Mouse (Mus musculus) heart, adult 2 months (tissue): ENCODE measurements at regions not wholly inside any gene's neighbourhood (a gene's known extent, or its start where the extent isn't known, plus 50 kb on each side); places are given as distances from the start of the nearest gene placed in this dataset.

ENCODE experiments used
- CTCF ChIP-seq: fragments of 200-600 bp; IDR thresholded peaks from 2 replicates; pipeline ENCODE4 v1.8.1; 2022; ENCODE audit warnings: antibody characterized with exemption, mild to moderate bottlenecking, moderate library complexity
- EP300 ChIP-seq: fragments of 200-500 bp; IDR thresholded peaks from 2 replicates; pipeline ENCODE4 v1.6.1; 2011; ENCODE audit warnings: low read depth, low read length, control low read depth; ENCODE audit not compliant: insufficient read depth
- POLR2A ChIP-seq: fragments of 200-500 bp; IDR thresholded peaks from 2 replicates; pipeline ENCODE4 v1.6.1; 2011; ENCODE audit warnings: mild to moderate bottlenecking, low read depth, low read length, control low read depth; ENCODE audit not compliant: insufficient read depth

- TF ChIP-seq CTCF (no peak), EP300 (no peak), POLR2A (no peak)
Observed at GRCm38 (mm10) chr14:60544767-60545166, 89.0 kb upstream of the Spata13 start.
